Mouse (Mus musculus) hindlimb bud, embryonic 11.5 days (tissue): ENCODE measurements around the gene Map3k21.

Source experiments
- DNase-seq: peaks from one replicate; pipeline ENCODE4 v3.0.0-alpha.2; 2012; ENCODE audit warnings: low read depth, low spot score; ENCODE audit errors: extremely low spot score

The Map3k21 gene

DNA sequence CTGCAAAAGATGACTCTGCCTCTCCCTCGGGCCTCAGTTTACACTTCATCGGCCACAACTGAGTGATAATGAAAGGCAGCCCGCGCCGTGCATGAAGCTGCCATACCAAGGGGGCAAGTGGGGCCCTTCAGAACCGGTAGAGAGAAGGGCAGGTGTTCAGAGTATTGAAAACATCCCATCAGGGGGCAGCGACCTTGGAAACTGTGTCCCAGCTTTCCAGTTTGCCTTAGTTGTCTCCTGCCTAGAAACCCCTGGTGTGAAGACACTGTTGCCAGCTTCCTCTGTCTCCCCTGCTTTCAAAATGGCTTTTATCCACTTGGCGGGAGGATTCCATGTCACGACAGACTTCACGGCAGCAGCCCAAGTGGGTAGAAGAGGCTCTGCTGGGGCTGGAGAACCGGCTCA, 53.6 kb downstream of the Map3k21 start:
- no peak for DNase-seq

DNA sequence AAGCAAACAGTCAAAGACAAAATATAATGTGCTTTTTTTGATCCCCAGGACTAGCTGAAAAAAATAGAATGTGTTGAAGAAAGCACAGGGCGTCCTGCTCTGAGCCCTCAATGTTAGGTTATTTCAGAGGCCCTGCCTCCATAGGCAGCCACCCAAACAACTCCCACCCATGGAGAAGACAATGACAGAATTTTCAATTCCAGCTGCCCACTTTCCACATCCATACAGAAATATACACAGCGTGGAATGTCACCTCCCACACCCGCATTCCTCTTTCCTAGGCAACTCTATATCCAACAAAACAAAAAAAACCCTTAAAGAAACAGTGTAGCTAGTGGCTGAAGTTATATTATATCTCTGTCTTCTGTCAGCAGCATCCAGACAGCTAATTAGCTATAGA, 61.1 kb downstream of the Map3k21 start:
- DNase-seq, result no peak

DNA sequence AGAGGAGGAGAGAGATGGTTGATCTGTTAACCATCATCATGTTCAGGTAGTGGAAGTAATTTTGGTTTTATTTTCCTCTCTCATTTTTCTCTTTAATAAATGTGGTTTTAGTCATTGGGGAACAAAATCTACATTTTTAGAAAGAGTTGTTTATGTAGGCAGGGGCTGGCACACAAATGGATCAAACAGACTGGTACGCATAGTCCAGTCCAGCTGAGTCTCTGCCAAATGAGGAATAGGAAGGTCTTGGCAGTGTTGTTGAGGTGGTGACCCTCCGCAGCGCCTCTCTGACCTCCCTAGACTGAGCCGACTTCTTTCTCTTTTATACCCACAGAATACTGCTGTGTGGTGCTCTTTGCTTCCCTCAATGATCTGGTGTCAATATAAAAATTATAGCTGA, 65.7 kb downstream of the Map3k21 start:
- DNase-seq, result no peak

DNA sequence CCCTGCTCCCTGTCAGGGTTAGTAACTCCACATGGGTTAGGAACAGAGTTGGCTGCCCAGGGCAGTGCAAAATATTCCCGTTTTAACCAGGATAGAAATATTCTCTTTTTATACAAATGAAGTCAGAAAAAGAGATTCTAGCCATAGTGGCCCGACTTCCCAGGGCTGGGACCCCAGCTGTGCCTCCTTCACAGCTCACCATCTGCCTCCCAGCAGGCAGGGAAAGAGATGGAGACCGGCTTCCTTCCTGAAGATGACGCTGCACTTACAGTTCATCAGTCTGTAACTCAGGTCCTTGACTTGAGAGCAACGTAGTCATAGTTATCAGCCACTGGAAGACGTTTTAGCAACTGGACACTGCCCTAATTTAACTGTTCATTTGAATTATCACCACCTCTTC, 70.6 kb downstream of the Map3k21 start:
- DNase-seq, result no peak

DNA sequence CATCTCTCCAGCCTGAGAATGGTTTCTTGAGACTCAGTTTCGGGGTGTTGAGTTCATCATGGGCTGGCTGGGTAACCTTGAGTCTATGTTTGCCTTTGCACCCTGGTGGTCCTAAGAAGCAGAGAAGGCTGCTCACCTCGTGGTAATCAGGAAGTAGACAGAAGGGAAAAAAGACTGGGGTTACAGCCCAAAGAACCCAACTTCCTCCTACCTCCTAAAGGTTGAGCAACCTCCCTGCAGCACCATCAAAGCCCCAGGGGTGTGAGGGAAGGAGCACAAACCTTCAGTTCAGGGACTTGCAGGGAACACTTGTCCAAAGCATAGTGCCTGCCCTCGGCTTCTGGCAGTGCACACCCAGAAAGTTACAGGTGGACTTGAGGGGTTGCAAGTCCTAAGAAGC, 73.3 kb downstream of the Map3k21 start:
- DNase-seq, result no peak

DNA sequence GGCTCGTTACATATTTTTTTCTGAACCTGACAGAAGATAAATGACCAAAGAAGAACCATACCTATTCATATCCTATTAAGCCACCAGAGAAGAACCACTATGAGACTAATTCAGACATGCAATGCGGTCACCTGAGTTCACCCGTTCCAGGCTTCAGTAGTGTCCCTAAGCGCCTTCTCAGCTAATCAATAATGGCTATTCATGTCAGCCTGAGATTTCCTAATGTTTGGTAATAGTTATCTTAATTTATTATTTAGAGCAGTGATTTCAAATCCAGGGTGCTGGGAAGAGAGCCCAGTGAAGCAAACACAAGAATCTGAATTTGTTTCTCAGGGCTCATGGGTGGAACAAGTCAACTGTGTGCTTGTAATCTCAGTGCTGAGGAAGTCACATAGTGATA, 73.9 kb downstream of the Map3k21 start:
- no peak for DNase-seq

DNA sequence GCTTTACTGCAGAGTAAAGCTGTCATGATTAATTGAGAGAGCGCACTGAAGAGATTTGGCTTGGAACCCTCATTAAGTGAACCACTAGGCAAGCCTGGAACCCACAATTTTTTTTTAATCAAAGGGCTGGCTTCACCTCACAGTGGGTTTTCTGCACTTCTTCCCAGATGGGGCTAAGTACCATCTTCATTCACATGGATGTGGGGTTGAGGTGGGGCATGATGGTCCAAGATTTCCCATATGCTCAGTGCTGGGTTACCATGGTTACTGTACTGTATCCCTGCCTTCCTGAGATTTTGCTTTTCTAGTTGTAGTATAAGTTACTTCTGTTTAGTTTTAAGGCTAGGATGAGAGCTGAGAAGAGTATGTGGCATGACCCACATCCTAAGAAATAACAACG, 75.1 kb downstream of the Map3k21 start:
- no peak for DNase-seq

DNA sequence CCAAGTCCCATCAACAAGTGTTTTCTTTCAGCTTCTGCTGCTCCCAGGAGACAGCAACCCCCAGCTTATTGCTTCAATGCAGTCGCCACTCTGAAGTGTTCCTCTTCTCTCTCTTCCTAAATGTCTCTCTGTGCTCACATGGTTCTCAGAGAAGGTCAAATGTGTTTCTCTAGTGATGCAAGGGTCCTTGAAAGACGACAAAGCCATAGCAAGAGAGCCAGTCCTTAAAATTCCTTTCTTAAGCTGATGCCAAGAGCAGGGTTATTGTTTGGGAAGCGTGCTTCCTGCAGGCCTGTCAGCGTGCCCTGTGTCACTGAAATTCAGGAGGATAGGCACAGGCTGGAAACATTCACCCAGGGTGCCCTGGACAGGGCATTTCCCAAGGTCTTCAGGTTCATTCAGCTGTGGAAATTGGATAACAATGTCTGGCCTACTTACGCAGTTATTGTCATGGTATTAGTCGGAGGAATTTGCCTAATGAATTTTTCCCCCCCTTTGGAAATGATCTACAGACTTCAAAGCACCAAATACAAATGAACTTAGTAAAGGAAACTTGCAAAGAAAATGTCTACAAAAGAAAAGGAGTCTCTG, 76.8 kb downstream of the Map3k21 start:
- no peak for DNase-seq

DNA sequence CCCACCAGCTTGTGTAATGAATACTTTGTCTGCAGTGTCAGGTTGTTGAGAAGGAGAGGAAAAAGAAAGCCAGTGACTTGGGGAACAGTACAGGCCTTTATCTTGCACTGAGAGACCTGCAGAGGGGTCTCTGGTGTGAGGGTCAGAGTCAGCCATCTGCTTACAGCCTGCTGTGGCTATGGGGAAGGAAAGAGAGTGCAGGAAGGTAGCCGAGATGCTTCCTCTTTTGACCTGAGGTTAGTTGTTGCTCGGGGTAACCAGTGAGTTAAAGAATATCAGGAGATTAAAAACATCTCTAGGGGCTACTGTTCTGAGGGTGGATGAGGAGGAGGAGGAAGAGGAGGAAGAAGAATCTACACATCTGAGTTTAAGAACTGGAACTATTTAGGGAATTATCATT, 77.7 kb downstream of the Map3k21 start:
- no peak for DNase-seq

DNA sequence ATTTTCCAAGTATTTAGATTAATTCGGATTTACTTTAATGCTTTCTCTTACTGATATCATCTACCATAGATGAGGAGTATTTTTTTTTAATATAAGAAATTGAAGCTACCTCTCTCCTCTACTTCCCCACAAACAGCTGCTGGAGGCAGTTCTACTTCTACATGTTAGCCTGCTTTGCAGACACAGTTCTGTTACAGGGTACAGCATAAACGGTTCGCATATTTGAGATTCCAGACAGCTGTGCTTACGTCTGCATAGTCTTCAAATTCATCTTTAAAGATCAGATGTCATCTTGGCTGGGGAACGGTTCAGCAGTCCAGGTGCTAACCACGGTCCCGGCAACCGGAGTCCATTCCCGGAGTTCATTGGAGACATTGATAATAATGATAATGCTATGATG, 83.4 kb downstream of the Map3k21 start:
- no peak for DNase-seq

DNA sequence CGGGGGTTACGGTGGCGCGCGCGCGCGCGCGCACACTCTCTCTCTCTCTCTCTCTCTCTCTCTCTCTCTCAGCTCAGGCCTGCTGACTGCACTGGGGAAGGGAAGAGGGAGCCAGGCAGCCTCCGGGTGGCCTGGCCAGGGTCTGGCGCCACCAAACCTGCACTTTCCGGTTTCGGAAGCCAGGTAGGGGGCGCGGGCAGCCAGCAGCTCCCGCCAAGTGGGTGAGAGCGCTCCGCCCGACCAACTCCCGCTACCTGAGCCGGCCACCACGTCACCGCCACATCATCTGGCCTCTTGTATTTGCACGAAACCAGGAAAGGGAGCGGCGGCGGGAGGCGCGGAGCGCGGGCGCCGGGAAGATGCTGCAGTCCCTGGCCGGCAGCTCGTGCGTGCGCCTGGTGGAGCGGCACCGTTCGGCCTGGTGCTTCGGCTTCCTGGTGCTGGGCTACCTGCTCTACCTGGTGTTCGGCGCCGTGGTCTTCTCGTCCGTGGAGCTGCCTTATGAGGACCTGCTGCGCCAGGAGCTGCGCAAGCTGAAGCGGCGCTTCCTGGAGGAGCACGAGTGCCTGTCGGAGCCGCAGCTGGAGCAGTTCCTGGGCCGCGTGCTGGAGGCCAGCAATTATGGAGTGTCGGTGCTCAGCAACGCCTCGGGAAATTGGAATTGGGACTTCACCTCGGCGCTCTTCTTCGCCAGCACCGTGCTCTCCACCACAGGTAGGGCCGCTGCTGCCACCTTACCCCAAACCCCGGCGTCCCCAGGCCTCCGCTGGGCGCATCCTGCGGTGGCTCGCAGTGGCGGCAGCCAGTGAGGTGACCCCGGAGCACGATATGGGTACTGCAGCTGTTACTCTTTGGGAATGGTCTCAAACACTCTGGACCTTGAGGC, 85.1 kb downstream of the Map3k21 start, which contains the start of gene Kcnk1:
Gene Kcnk1 (plus strand): TSS at position 70 of the 886 bp plus-strand sequence.
- no peak for DNase-seq

DNA sequence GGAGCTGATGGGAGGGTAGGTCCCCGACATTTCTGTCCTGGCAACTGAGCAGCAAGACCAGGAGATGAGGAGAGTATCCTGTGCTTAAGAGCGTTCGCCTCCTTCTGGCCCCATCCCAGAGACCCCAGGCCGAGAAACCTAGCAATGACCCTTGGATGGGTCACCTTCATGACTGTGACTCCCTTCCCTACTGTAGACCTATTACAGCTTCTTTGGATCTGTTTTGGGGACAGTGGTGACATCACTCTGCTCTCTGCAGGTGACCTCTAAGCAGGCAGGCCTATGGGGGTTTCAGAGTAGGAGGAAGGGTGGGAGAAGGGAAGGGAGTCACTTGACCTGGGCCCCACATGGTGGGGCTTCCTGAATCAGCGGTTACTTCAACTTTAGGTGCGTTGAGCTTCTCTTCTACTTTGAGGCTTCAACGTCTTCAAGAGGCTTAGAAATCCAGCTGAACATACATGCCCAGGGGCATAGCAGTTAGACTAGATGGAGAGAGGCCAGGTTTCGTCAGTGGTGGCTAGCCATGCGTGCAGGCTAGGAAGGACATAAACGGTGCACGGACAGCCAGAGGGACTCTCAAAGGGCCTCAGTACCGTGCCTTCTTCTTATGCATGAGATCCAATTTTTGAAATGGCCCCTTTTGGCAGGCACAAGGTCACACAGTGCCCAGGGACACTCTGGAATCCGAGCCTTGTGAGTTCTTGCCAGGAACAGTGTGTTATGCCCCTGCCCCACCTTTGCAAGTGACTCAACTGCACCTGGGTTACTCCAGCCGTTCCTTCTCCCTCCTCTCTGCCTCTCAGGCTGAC, 86.0 kb downstream of the Map3k21 start:
- no peak for DNase-seq

DNA sequence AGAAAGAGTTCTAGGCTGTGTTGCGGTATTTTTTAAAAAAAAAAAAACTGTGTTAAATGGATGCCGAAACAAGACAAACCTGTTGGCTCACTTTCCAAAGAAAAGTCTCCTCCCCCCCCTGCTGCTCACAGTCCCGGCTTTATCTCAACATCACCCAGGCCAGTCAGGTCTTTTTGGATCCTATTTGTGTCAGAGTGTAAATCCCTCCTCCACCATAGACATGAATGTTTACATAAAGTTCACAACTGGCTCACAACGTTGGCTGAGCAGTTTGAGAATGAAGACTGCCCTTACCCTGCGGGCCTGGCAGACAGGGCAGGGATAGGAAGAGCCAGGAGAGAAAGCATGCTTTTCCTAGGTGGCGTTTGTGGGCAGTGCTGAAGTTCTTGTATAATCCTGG, 86.7 kb downstream of the Map3k21 start:
- no peak for DNase-seq
